Mouse (Mus musculus) heart, adult 2 months (tissue): ENCODE measurements around the gene Ago1.

Experiments used
- CTCF ChIP-seq: fragments of 200-600 bp; IDR thresholded peaks from 2 replicates; pipeline ENCODE4 v1.8.1; 2022; ENCODE audit warnings: antibody characterized with exemption, mild to moderate bottlenecking, moderate library complexity
- EP300 ChIP-seq: fragments of 200-500 bp; IDR thresholded peaks from 2 replicates; pipeline ENCODE4 v1.6.1; 2011; ENCODE audit warnings: low read depth, low read length, control low read depth; ENCODE audit not compliant: insufficient read depth
- POLR2A ChIP-seq: fragments of 200-500 bp; IDR thresholded peaks from 2 replicates; pipeline ENCODE4 v1.6.1; 2011; ENCODE audit warnings: mild to moderate bottlenecking, low read depth, low read length, control low read depth; ENCODE audit not compliant: insufficient read depth

DNA sequence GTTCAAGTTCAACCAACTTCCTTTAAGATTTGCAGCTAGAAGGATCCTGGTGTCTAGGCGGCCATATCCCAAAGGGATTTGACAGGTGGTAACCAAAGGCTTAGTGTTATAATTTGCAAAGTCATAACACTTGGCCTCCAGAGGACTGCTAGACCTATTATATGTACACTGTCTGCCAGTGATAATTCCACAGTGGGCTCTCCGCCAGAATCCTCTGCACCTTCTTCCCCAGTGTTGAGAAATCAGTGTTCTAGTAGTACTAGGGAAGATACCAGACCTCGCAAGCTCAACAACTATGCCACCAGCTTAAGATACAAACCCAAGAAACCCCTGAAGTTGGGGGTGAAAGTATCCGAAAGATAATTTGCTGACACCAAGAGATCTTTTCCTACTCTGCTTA is 35.2 kb downstream of the Ago1 start:
- no peak for TF ChIP-seq CTCF
- no peak for TF ChIP-seq POLR2A
- TF ChIP-seq EP300 = no peak
